ENCODE assay signal across 32 mouse cellular contexts in genomic region chr10:60016223-60016622, GRCm38 (mm10).
"Had no signal": no experiment of that assay in that cellular context is flagged by ENCODE, and none has a peak within 500 bp of the region (broad histone marks: within the 10 kb centered on the region; RNA-seq: fewer than 3 reads in every experiment).

No protein-coding gene starts in this region.

- H3K9ac ChIP-seq: heart, embryonic 12.5 days; heart, embryonic 13.5 days; heart, embryonic 15.5 days; hindbrain, embryonic 12.5 days; hindbrain, embryonic 13.5 days; hindbrain, embryonic 14.5 days; hindbrain, embryonic 15.5 days; intestine, embryonic 15.5 days; kidney, embryonic 15.5 days had no signal

- H3K4me1 ChIP-seq: heart, embryonic 10.5 days; heart, embryonic 12.5 days; heart, embryonic 13.5 days; heart, embryonic 15.5 days; hindbrain, embryonic 10.5 days; hindbrain, embryonic 12.5 days; hindbrain, embryonic 13.5 days; hindbrain, embryonic 15.5 days; intestine, embryonic 15.5 days; kidney, embryonic 15.5 days had no signal

- H3K27me3 ChIP-seq: heart, embryonic 12.5 days; heart, embryonic 13.5 days; heart, embryonic 15.5 days; hindbrain, embryonic 12.5 days; hindbrain, embryonic 13.5 days; hindbrain, embryonic 15.5 days; intestine, embryonic 15.5 days; kidney, embryonic 15.5 days had no signal

- H3K27ac ChIP-seq: heart, embryonic 10.5 days; heart, embryonic 13.5 days; heart, embryonic 15.5 days; hindbrain, embryonic 10.5 days; hindbrain, embryonic 12.5 days; hindbrain, embryonic 13.5 days; hindbrain, embryonic 14.5 days; hindbrain, embryonic 15.5 days; hindbrain, postnatal 0 days; intestine, embryonic 15.5 days; kidney, embryonic 15.5 days; kidney, postnatal 0 days; layer of hippocampus, adult 2 months; left cerebral cortex, adult 2 months had no signal

- H3K4me2 ChIP-seq: heart, embryonic 11.5 days; heart, embryonic 12.5 days; heart, embryonic 13.5 days; heart, embryonic 15.5 days; hindbrain, embryonic 12.5 days; hindbrain, embryonic 13.5 days; hindbrain, embryonic 14.5 days; hindbrain, embryonic 15.5 days; intestine, embryonic 15.5 days; kidney, embryonic 15.5 days had no signal

- H3K4me3 ChIP-seq: heart, embryonic 10.5 days; heart, embryonic 12.5 days; heart, embryonic 13.5 days; heart, embryonic 15.5 days; hindbrain, embryonic 10.5 days; hindbrain, embryonic 12.5 days; hindbrain, embryonic 13.5 days; hindbrain, embryonic 15.5 days; intestine, embryonic 15.5 days; kidney, embryonic 15.5 days; layer of hippocampus, adult 2 months; left cerebral cortex, adult 2 months had no signal

- H3K9me3 ChIP-seq: heart, embryonic 10.5 days; heart, embryonic 12.5 days; heart, embryonic 13.5 days; heart, embryonic 15.5 days; hindbrain, embryonic 10.5 days; hindbrain, embryonic 12.5 days; hindbrain, embryonic 13.5 days; hindbrain, embryonic 15.5 days; intestine, embryonic 15.5 days; kidney, embryonic 15.5 days had no signal

- DNase-seq: heart, postnatal 10 days; heart, postnatal 14 days; heart, postnatal 36 days; heart, postnatal 4 days; kidney, adult 11 months; kidney, adult 18-20 months; kidney, adult 2 months; kidney, adult 8-10 months; kidney, adult 9 months; kidney, postnatal 10 days; kidney, postnatal 14 days; kidney, postnatal 25 days; kidney, postnatal 36 days; kidney, postnatal 4 days; layer of hippocampus, adult 9-11 months; layer of hippocampus, postnatal 36 days had no signal
